Mouse (Mus musculus): Measurements from ENCODE around the gene Lpp. TPM values are rescaled to one million over a fixed set of nuclear protein-coding genes. Genes with fewer than 3 reads are reported as not detected.

Lpp gene
- polyA plus RNA-seq, 1 experiment from 2014 or later: 79.9 TPM

GRCm38 (mm10) chr16:24788973-24789372 is 395.7 kb downstream of the Lpp start:
- H3K9me3 ChIP-seq (ENCODE audit: low read depth, low read length): no peaks in the 10 kb centered on the region
- no peaks in the 10 kb centered on the region for H3K27me3 ChIP-seq (ENCODE audit: insufficient read depth, low read length)
- no peak for ATAC-seq (ENCODE audit: insufficient read depth)
- DNase-seq: no peak
- H3K4me2 ChIP-seq: no peak overlapping the region
- 62% methylated on average over 3 of the region's 3 CpGs for WGBS
- 0 out of 2 replicates have a peak, but pooled peaks cover 3% of the 10 kb centered on the region for H3K4me1 ChIP-seq (ENCODE audit: insufficient read depth)
- no peaks in the 10 kb centered on the region for H3K36me3 ChIP-seq (ENCODE audit: insufficient read depth)
- no peak overlapping the region for H3K27ac ChIP-seq (ENCODE audit: low read depth)
- H3K9ac ChIP-seq: no peak overlapping the region
- H3K4me3 ChIP-seq (ENCODE audit: low read depth, low read length): no peak overlapping the region
- TF ChIP-seq CTCF (IDR thresholded peaks at IDR 0.05; ENCODE audit: low read depth): no peak

DNA sequence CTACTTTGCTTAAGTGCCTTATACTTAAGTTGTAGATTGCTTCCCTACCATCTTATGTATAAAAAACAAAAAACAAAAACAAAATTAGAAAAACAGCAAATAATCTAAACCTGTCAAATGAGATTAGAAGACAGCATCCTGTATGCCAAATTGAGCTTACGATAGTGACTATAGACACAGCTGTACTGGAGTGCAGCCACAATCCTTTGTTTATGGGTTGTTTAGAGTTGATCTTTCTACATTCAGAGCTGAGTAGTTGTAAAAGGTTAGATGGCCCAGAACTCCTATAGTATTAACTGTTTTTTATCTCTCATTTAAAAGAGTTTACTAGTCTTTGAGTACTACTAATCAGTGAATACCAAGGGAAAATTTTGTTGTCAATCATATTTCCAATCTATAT is 398.1 kb downstream of the Lpp start:
- no peak overlapping the region for H3K27ac ChIP-seq (ENCODE audit: low read depth)
- DNase-seq: peak; percentile 54
- H3K4me1 ChIP-seq (ENCODE audit: insufficient read depth): 0 out of 2 replicates have a peak, but pooled peaks cover 3% of the 10 kb centered on the region
- H3K36me3 ChIP-seq (ENCODE audit: insufficient read depth): no peaks in the 10 kb centered on the region
- H3K9me3 ChIP-seq (ENCODE audit: low read depth, low read length): no peaks in the 10 kb centered on the region
- no peak for ATAC-seq (ENCODE audit: insufficient read depth)
- TF ChIP-seq CTCF (IDR thresholded peaks at IDR 0.05; ENCODE audit: low read depth): no peak
- no peak overlapping the region for H3K4me2 ChIP-seq
- no peaks in the 10 kb centered on the region for H3K27me3 ChIP-seq (ENCODE audit: insufficient read depth, low read length)
- no peak overlapping the region for H3K9ac ChIP-seq
- WGBS: 59% methylated on average over 1 of the region's 1 CpGs
- no peak overlapping the region for H3K4me3 ChIP-seq (ENCODE audit: low read depth, low read length)

DNA sequence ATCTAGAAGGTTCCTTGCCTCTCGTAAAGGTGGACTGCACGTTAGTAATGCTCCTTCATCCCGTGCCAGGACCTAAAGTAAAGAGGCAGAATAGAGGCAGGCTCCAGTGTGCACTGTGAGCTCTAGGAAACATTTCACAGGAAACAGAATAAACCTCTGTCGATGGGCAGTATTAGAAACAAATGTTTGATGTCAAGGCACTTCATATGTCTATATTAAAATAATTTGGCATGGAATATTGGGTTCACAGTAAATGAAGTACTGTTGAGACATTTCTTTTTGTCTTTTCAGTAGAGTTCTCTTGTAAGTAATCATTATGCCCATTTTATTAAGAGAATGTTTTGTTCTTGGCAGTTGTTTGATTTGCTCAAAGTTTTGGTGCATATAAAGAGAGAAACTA is 398.7 kb downstream of the Lpp start:
- no peak for TF ChIP-seq CTCF (IDR thresholded peaks at IDR 0.05; ENCODE audit: low read depth)
- 37% methylated on average over 4 of the region's 4 CpGs for WGBS
- Histone ChIP-seq H3K4me3 (ENCODE audit: low read depth, low read length) (no peak overlapping the region), H3K9me3 (ENCODE audit: low read depth, low read length) (no peaks in the 10 kb centered on the region), H3K4me1 (ENCODE audit: insufficient read depth) (0 out of 2 replicates have a peak, but pooled peaks cover 3% of the 10 kb centered on the region), H3K27me3 (ENCODE audit: insufficient read depth, low read length) (no peaks in the 10 kb centered on the region), H3K27ac (ENCODE audit: low read depth) (no peak overlapping the region), H3K9ac (no peak overlapping the region), H3K36me3 (ENCODE audit: insufficient read depth) (no peaks in the 10 kb centered on the region), H3K4me2 (no peak overlapping the region)
- DNase-seq: peak; percentile 81
- peak; percentile 69 for ATAC-seq (ENCODE audit: insufficient read depth)

GRCm38 (mm10) chr16:24792836-24793235 is 399.5 kb downstream of the Lpp start:
- TF ChIP-seq CTCF (IDR thresholded peaks at IDR 0.05; ENCODE audit: low read depth): no peak
- Histone ChIP-seq H3K27ac (ENCODE audit: low read depth) (peak overlapping the region; percentile 62; the same call in 1 of the 2 replicates), H3K4me3 (ENCODE audit: low read depth, low read length) (no peak overlapping the region), H3K27me3 (ENCODE audit: insufficient read depth, low read length) (no peaks in the 10 kb centered on the region), H3K36me3 (ENCODE audit: insufficient read depth) (no peaks in the 10 kb centered on the region), H3K9ac (no peak overlapping the region), H3K9me3 (ENCODE audit: low read depth, low read length) (no peaks in the 10 kb centered on the region), H3K4me1 (ENCODE audit: insufficient read depth) (0 out of 2 replicates have a peak, but pooled peaks cover 3% of the 10 kb centered on the region), H3K4me2 (no peak overlapping the region)
- WGBS: 75% methylated on average over 4 of the region's 4 CpGs
- ATAC-seq (ENCODE audit: insufficient read depth) (no peak), DNase-seq (peak; percentile 34)

GRCm38 (mm10) chr16:24794665-24795064 is 401.4 kb downstream of the Lpp start:
- 83% methylated on average over 2 of the region's 2 CpGs for WGBS
- Histone ChIP-seq H3K4me1 (ENCODE audit: insufficient read depth) (0 out of 2 replicates have a peak, but pooled peaks cover 3% of the 10 kb centered on the region), H3K27me3 (ENCODE audit: insufficient read depth, low read length) (no peaks in the 10 kb centered on the region), H3K36me3 (ENCODE audit: insufficient read depth) (no peaks in the 10 kb centered on the region), H3K27ac (ENCODE audit: low read depth) (no peak overlapping the region), H3K9ac (no peak overlapping the region), H3K4me2 (no peak overlapping the region), H3K4me3 (ENCODE audit: low read depth, low read length) (no peak overlapping the region), H3K9me3 (ENCODE audit: low read depth, low read length) (no peaks in the 10 kb centered on the region)
- no peak for TF ChIP-seq CTCF (IDR thresholded peaks at IDR 0.05; ENCODE audit: low read depth)
- DNase-seq (no peak), ATAC-seq (ENCODE audit: insufficient read depth) (no peak)

DNA sequence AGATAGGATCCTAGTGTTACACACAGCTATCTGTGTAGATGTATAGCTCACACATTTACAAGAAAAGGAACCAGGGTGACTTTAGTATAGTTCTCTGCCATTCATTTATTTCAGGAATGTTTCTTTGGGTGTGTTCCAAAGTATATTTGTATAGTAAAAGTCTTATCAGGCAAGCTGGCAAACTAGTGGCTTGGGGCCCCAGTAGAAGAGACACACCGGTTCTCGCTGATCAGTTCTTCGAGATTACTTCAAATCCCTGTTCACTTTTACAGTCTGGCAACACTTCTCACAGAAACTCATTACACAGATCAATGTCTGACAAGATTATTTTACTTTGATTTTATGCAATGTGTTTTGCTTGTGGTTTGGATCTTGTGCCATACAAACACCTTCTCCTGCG is 408.0 kb downstream of the Lpp start:
- H3K9me3 ChIP-seq (ENCODE audit: low read depth, low read length): no peaks in the 10 kb centered on the region
- WGBS: 42% methylated on average over 4 of the region's 4 CpGs
- H3K9ac ChIP-seq: no peak overlapping the region
- H3K27ac ChIP-seq (ENCODE audit: low read depth): no peak overlapping the region
- TF ChIP-seq CTCF (IDR thresholded peaks at IDR 0.05; ENCODE audit: low read depth): no peak
- peak; percentile 44 for DNase-seq
- no peaks in the 10 kb centered on the region for H3K4me1 ChIP-seq (ENCODE audit: insufficient read depth)
- no peak overlapping the region for H3K4me2 ChIP-seq
- H3K36me3 ChIP-seq (ENCODE audit: insufficient read depth): no peaks in the 10 kb centered on the region
- no peaks in the 10 kb centered on the region for H3K27me3 ChIP-seq (ENCODE audit: insufficient read depth, low read length)
- H3K4me3 ChIP-seq (ENCODE audit: low read depth, low read length): no peak overlapping the region
- ATAC-seq (ENCODE audit: insufficient read depth): no peak

DNA sequence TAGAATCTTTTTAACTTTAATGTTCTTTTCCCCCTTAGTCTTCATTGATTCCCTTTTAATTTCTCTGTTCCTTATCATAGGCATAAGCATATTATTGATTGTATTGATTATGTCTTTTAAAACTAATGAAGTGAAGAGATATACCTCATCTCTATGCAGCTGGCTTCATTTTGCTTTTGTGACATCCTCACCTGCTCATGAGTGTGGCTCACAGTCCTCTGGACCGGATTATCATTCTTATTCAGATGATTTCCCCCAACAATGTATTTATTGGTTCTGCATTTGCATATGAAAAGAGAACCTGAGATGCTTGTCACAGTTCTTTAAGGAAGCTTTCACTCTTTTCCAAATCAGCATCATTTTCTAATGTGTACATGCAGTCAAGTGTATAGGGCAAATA is 408.5 kb downstream of the Lpp start:
- 72% methylated on average over 1 of the region's 1 CpGs for WGBS
- no peak for ATAC-seq (ENCODE audit: insufficient read depth)
- H3K9ac ChIP-seq: no peak overlapping the region
- no peak overlapping the region for H3K4me2 ChIP-seq
- no peak for DNase-seq
- no peak for TF ChIP-seq CTCF (IDR thresholded peaks at IDR 0.05; ENCODE audit: low read depth)
- no peak overlapping the region for H3K4me3 ChIP-seq (ENCODE audit: low read depth, low read length)
- H3K27ac ChIP-seq (ENCODE audit: low read depth): no peak overlapping the region
- H3K36me3 ChIP-seq (ENCODE audit: insufficient read depth): no peaks in the 10 kb centered on the region
- H3K9me3 ChIP-seq (ENCODE audit: low read depth, low read length): no peaks in the 10 kb centered on the region
- H3K4me1 ChIP-seq (ENCODE audit: insufficient read depth): no peaks in the 10 kb centered on the region
- H3K27me3 ChIP-seq (ENCODE audit: insufficient read depth, low read length): no peaks in the 10 kb centered on the region

GRCm38 (mm10) chr16:24806093-24806492 is 412.8 kb downstream of the Lpp start:
- Histone ChIP-seq H3K4me1 (ENCODE audit: insufficient read depth) (no peaks in the 10 kb centered on the region), H3K36me3 (ENCODE audit: insufficient read depth) (no peaks in the 10 kb centered on the region), H3K27ac (ENCODE audit: low read depth) (no peak overlapping the region), H3K9ac (no peak overlapping the region), H3K27me3 (ENCODE audit: insufficient read depth, low read length) (no peaks in the 10 kb centered on the region), H3K4me3 (ENCODE audit: low read depth, low read length) (no peak overlapping the region), H3K4me2 (no peak overlapping the region), H3K9me3 (ENCODE audit: low read depth, low read length) (no peaks in the 10 kb centered on the region)
- TF ChIP-seq CTCF (IDR thresholded peaks at IDR 0.05; ENCODE audit: low read depth): no peak
- ATAC-seq (ENCODE audit: insufficient read depth) (peak; percentile 69), DNase-seq (peak; percentile 45)
- 62% methylated on average over 1 of the region's 1 CpGs for WGBS
